Mouse (Mus musculus) erythroblast, adult 5-6 weeks (primary cell): ENCODE data around the gene Sdc1. TPM values are rescaled to one million over a fixed set of nuclear protein-coding genes. Genes with fewer than 3 reads are reported as not detected.

Experiments used
- ATAC-seq: replicated peaks from 2 replicates; pipeline ENCODE4 v1.8.0; 2016; ENCODE audit warnings: moderate number of reproducible peaks, mild to moderate bottlenecking, moderate TSS enrichment, inconsistent platforms; ENCODE audit not compliant: poor library complexity, low FRiP score, severe bottlenecking
- total RNA-seq, 2 experiments: library from RNA; stranded (forward) in 1 of 2; stranded (reverse) in 1 of 2; fragments of 150-400 nt in 1 of 2; fragments of 200-764, 138-1000 nt in 1 of 2; gene quantifications; 2 replicates each; pipeline versions ENCODE4 v1.2.3 to v1.2.4; 2015 to 2017; ENCODE audit warnings: low replicate concordance in 2 of 2

Sdc1 gene
- 1.2 TPM in 1 of 2 replicates, not detected in the other for total RNA-seq (2015; ENCODE audit: low replicate concordance)
- 0.98 TPM in 1 of 2 replicates, not detected in the other for total RNA-seq (2017; ENCODE audit: low replicate concordance)

DNA sequence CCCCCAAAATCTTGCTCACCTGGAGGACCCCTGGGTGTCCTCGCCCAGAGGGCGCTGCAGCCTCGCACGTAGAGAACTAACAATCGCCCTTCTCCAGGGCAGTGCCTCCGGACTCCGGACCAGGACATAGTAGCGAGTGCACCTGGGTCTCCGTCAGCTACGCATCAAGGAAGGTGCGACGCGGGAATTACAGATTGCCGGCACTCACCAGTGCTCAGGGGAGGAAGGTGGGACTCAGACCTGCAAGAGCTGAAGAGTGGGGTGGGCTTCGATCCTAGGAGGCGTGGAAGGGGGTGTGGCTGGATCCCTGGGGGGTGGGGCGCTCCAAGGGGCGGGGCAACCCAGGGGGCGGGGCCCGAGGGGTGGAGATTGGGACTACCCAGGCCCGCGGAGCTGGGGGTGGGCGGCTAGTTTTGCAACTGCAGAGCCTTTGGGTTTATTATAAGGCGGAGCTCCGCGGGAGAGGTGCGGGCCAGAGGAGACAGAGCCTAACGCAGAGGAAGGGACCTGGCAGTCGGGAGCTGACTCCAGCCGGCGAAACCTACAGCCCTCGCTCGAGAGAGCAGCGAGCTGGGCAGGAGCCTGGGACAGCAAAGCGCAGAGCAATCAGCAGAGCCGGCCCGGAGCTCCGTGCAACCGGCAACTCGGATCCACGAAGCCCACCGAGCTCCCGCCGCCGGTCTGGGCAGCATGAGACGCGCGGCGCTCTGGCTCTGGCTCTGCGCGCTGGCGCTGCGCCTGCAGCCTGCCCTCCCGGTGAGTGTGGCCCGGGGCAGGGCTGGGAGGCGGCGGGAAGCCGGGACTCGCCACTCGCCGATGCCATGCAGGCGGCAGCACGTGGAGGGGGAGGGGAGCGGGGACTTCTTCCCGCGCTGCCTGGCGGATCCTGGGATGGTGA lies at the start of gene Sdc1:
Gene Sdc1, plus strand, starts transcription at position 378 of the 898 bp plus-strand sequence.
- 0 out of 2 replicates have a peak, but pooled peaks have one; percentile 35 for ATAC-seq

- ATAC-seq = no peak
Observed at GRCm38 (mm10) chr12:8726890-8727289, 44.2 kb upstream of the Sdc1 start.

- no peak for ATAC-seq
Observed at GRCm38 (mm10) chr12:8728739-8729138, 42.4 kb upstream of the Sdc1 start.

DNA sequence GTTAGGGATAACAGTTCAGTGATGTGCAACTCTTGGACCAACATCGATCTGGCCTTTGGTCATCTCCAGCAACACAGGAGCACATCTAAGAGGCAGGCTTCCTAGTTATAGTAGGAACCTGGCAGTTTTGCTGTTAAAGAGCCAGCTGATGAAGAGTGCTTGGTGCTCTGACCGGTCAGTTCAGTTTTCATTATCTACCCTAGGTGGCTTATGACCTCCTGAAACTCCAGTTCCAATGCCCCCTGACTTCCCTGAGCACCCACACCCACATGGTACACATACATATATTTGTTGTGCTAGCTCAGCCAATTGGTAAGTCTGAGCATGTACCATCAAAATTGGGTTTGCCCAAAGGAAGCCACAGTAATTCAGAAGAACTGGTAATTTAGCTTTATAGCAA lies 17.5 kb upstream of the Sdc1 start:
- no peak for ATAC-seq

GRCm38 (mm10) chr12:8754116-8754515 lies 17.0 kb upstream of the Sdc1 start:
- ATAC-seq = 0 out of 2 replicates have a peak, but pooled peaks have one; percentile 44

DNA sequence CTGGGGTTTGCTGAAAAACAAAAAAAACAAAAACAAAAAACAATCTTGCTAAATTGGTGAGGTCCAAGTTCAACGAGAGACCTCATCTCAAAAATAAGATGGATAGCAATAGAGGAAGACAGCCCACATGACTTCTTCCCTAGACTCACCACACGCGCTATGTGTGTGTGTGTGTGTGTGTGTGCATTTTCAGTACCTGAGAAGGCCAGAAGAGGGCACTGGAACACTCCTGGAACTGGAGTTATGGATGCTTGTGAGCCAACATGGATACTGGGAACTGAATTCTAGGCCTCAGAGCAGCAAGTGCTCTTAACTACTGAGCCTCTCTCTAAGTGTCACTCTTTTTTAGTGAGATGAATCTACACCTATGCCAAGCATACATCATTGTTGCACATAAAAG lies 13.1 kb upstream of the Sdc1 start:
- no peak for ATAC-seq

- ATAC-seq = no peak
Observed at GRCm38 (mm10) chr12:8759115-8759514, 12.0 kb upstream of the Sdc1 start.

GRCm38 (mm10) chr12:8759779-8760178 lies 11.3 kb upstream of the Sdc1 start:
- no peak for ATAC-seq

GRCm38 (mm10) chr12:8760561-8760960 lies 10.6 kb upstream of the Sdc1 start:
- ATAC-seq = no peak

DNA sequence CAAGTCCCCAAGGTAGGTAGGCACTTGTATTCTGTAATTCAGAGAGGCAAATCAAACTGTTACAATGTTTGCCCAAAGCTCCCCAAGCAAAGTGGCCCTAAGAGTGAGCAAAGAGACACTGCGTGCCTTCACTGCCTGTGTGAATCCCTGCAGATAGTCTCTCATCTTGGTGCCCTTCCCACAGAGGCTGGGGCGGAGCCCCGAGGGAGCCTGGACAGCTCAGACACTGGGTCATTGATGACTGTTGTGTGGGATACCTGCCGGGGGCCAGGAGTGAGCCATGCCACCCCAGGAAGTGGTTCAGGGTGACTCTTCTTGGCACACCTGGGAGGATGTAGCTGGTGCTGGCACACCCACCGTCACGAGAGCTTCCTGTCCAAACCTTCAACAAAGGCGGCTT lies 10.1 kb upstream of the Sdc1 start:
- no peak for ATAC-seq

- ATAC-seq = 0 out of 2 replicates have a peak, but pooled peaks have one; percentile 30
Observed at GRCm38 (mm10) chr12:8762667-8763066, 8.5 kb upstream of the Sdc1 start.

DNA sequence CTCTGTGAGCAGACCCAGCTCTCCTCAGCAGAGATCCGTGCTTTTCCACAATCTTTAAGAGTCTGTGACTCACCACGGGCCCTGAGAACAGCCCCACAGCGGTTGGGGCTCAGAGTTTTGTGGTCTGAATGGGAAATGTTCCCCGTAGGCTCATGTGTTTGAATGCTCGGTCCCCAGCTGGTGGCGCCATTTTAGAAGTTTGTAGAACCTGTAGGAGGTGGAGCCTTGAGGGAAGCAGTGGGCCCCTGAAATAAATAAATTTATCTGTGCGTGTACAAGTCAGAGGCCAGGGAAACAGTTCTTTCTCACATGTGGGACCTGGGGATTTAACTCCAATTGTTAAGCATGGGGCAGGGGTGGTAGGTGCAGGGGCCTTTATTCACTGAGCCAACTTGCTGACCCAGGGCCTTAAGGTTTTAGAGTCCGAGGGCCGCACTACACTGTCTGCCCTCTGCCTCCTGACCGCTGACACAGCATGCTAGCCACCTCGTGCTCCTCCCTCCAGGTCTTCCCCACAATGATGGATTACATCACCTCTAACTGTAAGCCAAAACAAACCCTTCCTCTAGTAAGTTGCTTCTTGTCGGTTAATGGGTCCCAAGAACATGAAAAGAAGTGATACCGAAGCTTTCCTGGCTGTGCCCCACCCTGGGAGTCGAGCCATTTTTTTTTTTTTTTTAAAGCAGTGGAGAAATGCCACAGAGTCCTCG lies 6.7 kb upstream of the Sdc1 start:
- no peak for ATAC-seq

- 0 out of 2 replicates have a peak, but pooled peaks have one; percentile 11 for ATAC-seq
Observed at GRCm38 (mm10) chr12:8771844-8772380, 789 bp downstream of the Sdc1 start.

DNA sequence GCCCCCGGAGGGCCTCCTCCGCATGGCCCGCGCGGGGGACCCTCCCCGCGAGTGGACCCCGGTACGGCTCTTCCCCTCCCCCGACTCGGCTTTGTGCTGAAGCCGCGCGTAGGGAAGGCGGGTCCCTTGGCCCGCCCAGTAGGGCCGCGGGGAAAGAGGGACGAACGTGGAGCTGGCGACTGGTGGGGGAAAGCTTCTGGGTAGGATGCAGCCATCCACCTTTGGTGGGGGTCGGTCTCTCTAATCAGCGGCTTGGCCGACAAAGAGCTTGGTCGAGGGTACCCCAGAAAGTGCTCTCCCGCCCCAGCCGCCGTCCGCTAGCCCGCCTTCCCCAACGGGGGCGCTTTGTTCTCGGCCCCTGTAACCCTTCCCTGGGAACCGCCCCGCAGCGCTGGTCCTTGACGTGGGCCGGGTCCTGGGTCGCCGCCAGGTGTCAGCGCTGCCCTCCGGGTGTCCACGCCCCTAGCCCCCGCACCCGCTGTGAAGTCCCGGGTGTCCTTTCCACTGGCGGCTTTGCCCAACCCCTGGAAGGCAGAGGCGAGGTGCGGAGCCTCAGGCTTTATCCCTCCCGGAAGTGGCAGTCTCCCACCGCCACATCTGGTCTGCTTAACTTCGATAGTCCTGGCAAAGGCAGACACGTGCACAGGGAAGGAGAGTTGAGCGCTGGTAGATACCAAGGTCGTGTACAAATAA lies 1.5 kb downstream of the Sdc1 start:
- no peak for ATAC-seq

- no peak for ATAC-seq
Observed at GRCm38 (mm10) chr12:8773336-8773735, 2.2 kb downstream of the Sdc1 start.

DNA sequence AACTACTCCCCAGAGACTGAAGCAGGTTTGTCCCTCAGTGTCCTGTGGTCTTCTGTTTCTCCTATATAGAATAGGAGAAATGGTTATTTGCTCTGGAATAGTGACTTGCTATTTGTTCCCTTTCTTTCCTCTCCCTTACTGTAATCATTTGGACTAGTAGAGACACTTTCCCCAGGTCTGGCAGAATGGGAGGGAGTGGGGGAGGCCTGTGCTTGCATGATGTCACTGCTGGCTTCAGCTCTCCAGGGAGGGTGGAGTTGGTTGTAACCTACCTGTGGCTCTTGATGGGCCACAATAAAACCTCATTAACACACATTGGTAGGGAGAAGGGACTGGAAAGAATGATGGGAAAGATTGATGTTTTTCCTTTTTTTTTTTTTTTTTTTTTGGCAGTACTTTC lies 3.1 kb downstream of the Sdc1 start:
- ATAC-seq = no peak

DNA sequence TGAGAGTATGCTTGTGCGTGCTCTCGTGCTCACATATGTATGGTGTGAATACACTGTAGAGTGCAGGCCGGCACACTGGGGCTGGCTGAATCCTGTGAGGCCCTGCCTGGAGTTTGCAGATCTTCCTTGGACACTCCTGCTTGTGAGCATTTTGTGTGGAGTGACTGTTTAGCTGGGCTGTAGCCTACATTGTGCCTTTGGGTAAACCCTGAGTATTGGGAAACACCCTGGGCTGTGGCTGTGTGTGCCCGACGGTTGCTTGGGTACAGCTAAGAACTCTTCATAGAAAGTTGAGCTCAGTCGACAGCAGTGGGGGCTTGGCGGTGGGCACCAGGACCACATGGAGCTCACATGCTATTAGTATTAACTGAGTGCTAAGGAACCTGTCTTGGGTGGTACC lies 5.1 kb downstream of the Sdc1 start:
- no peak for ATAC-seq

- no peak for ATAC-seq
Observed at GRCm38 (mm10) chr12:8776741-8777140, 5.6 kb downstream of the Sdc1 start.

DNA sequence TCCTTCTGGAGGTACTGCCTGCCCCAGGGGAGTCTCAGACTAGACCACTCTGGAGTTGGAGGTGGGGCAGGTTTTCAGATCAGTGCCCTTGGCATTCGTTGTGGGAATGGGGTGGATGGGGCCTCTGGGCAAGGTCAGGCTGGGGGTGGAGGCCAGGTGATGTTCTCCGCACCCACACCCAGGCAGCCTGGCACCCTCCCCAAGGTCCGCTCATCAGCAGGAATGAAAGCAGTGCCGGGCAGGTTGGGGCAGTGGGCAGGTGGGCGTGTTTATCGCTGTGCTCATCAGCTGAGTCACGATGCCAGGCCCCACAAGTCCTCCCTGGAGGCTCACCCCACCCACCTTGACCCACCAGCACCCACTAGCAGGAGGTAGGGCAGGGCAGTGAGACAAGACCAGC lies 7.0 kb downstream of the Sdc1 start:
- no peak for ATAC-seq

DNA sequence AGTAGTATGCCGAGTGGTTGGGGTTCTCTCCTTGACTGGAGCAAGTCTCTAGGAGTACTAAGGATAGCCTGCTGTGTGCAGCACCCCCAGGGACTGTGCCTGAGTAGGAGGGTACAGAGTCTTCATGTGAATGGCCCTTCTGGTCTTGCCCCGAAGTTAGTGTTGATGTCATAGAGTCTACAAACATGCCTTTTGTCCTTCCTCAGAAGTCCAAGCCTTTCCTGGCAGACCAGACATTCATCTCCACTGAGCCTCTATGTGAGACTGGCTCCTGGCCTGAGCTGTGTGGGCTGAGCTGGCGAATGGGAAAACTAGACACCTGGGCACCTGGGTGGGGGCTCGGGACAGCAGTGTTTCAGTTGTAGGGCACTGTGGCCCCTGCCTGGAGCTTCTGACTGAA lies 8.7 kb downstream of the Sdc1 start:
- ATAC-seq = no peak
